Mouse (Mus musculus) spleen, adult 2 months (tissue): ENCODE measurements at regions not wholly inside any gene's neighbourhood (a gene's known extent, or its start where the extent isn't known, plus 50 kb on each side); places are given as distances from the start of the nearest gene placed in this dataset.

ENCODE experiments used
- CTCF ChIP-seq: fragments of 200-500 bp; IDR thresholded peaks from 2 replicates; pipeline ENCODE4 v1.5.1; 2011; ENCODE audit warnings: mild to moderate bottlenecking, inconsistent platforms; ENCODE audit not compliant: insufficient read depth, insufficient read length, insufficient replicate concordance; ENCODE audit errors: extremely low read depth
- POLR2A ChIP-seq: fragments of 200-500 bp; IDR thresholded peaks from 2 replicates; pipeline ENCODE4 v1.6.1; 2011; ENCODE audit warnings: low read depth, low read length, inconsistent platforms

- no peak for TF ChIP-seq CTCF
- TF ChIP-seq POLR2A: no peak
Observed at GRCm38 (mm10) chr10:21239451-21239850, 56.3 kb upstream of the Hbs1l start.
